Mouse (Mus musculus) C2C12 (cell line): ENCODE measurements around the gene Scai.

Experiments used
- CTCF ChIP-seq: IDR thresholded peaks from one replicate; pipeline ENCODE4 v1.5.1; 2011; ENCODE audit not compliant: control insufficient read depth, insufficient read depth, insufficient read length
- MYOG ChIP-seq: IDR thresholded peaks from one replicate; pipeline ENCODE4 v1.6.1; 2011; ENCODE audit not compliant: control insufficient read depth, insufficient read length; ENCODE audit errors: extremely low read depth

DNA sequence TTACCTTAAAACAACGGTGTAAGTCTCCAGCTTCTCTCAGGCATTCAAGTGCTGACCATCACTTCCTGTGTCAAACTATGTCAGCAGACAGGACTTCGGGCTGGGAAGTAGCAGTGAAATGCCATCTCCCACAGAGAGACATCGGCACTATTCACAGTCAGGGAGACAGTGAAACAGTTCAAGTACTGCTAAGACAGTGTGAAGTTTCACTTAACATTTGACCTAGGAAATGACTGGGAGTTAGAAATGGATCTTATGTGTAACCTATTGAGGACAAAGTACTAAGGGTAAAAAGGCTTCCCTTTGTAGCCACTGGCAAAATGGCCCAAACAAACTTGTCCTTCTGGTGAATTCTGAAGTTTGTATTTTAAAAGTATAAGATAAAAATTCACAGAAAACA lies 107.8 kb downstream of the Scai start:
- no peak for TF ChIP-seq CTCF
- TF ChIP-seq MYOG: no peak
